Mouse (Mus musculus): ENCODE measurements around the gene Arhgap42. TPM values are rescaled to one million over a fixed set of nuclear protein-coding genes. Genes with fewer than 3 reads are reported as not detected.

The Arhgap42 gene
- polyA plus RNA-seq, 1 experiment from 2014 or later = 36.1 TPM

DNA sequence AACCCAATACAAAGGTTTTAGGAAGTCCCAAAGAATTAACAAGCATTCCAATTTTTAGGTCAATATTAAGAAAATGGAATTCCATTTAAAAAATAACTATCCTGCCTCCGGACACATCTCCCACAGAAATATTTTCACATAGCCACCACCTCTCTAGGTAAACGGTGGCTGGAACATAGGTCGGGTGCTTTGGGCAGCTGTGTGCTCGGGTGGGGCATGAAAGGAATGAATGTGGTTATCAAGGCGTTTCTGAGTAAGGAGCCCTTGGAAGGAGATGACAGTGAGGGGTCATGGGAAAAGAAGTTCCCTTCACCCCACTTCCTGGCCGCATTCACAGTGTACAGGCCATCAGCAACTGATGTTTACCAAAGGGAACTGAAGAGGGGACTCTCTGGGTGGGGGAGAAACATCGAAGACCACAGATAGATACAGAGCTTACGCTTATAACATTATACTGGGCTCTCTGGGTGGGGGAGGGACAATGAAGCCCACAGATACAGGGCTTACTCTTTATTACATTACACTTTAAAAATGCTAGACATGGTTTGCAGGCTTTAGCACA is 38.0 kb downstream of the Arhgap42 start:
- no peak overlapping the region for H3K27ac ChIP-seq
- 45% methylated on average over 8 of the region's 8 CpGs for WGBS
- no peak overlapping the region for H3K4me3 ChIP-seq (replicated peaks)
- no peak overlapping the region for H3K9ac ChIP-seq
- ATAC-seq (ENCODE audit: insufficient read depth, low FRiP score, low read depth) = no peak; the same call in 1 of the 2 replicates
- H3K27me3 ChIP-seq (replicated peaks) = no peaks in the 10 kb centered on the region
- no peaks in the 10 kb centered on the region for H3K9me3 ChIP-seq
- H3K4me2 ChIP-seq = no peak overlapping the region
- H3K36me3 ChIP-seq = no peaks in the 10 kb centered on the region
- peaks cover 12% of the 10 kb centered on the region; the same call in 1 of the 2 replicates for H3K4me1 ChIP-seq

DNA sequence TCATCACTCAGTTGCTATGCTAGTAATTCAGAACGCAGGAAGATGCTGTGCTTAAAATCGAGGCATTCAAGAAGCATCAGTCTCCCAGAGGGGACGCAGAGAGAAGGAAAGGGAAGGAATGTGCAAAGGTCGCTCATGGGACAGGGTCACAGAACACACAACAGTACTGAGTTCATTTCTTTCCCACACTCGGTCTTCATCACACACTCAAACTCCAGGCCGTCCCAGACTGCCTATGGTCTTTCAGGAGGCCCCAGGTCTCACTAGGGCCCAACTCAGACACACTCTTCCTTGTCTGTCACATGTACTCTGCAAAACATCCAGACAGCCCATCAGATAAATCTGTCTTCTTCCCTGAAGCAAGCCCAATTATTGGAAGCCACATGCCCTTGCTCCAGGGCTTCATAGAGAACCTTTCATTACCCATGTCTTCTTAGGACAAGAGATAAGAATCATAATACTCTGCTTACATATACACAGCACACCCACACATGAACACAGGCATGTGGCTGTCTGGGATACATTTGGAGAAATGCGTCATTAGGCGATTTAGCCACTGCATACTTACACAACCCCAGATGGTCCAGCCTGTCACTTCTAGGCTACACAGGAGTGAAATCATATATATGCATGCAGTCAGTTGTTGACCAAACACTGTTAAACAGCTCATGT is 39.6 kb downstream of the Arhgap42 start:
- 0 out of 2 replicates have a peak, but pooled peaks have one; percentile 27 for ATAC-seq (ENCODE audit: insufficient read depth, low FRiP score, low read depth)
- H3K9me3 ChIP-seq = no peaks in the 10 kb centered on the region
- H3K36me3 ChIP-seq = no peaks in the 10 kb centered on the region
- H3K4me2 ChIP-seq = no peak overlapping the region
- peaks cover 12% of the 10 kb centered on the region; the same call in 1 of the 2 replicates for H3K4me1 ChIP-seq
- WGBS = 38% methylated on average over 8 of the region's 8 CpGs
- no peak overlapping the region for H3K9ac ChIP-seq
- H3K27me3 ChIP-seq (replicated peaks) = no peaks in the 10 kb centered on the region
- H3K27ac ChIP-seq = no peak overlapping the region; the same call in 1 of the 2 replicates
- H3K4me3 ChIP-seq (replicated peaks) = no peak overlapping the region

DNA sequence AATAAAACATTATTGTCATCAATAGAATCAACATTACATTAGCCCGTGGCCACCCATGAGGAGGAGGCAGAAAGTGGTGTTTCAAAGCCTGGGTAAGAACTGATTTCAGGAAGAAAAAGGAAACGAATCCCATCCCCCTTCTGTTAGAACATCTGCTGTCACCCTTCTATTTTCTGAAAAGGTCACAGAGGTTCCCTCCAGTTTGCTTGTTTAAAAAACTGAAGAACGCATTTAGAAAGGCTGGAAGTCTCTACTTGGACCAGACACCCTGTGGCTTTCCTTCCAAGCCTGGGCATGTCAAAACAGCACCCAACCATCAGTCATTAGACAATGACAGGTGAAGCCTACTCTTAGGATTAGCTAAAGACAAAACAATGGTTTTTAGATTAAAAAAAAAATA is 40.3 kb downstream of the Arhgap42 start:
- Histone ChIP-seq H3K4me3 (replicated peaks) (no peak overlapping the region), H3K36me3 (no peaks in the 10 kb centered on the region), H3K27ac (no peak overlapping the region), H3K9me3 (no peaks in the 10 kb centered on the region), H3K27me3 (replicated peaks) (no peaks in the 10 kb centered on the region), H3K4me2 (no peak overlapping the region), H3K4me1 (peaks cover 12% of the 10 kb centered on the region; the same call in 1 of the 2 replicates), H3K9ac (no peak overlapping the region)
- no peak for ATAC-seq (ENCODE audit: insufficient read depth, low FRiP score, low read depth)
- WGBS = 24% methylated on average over 3 of the region's 3 CpGs

DNA sequence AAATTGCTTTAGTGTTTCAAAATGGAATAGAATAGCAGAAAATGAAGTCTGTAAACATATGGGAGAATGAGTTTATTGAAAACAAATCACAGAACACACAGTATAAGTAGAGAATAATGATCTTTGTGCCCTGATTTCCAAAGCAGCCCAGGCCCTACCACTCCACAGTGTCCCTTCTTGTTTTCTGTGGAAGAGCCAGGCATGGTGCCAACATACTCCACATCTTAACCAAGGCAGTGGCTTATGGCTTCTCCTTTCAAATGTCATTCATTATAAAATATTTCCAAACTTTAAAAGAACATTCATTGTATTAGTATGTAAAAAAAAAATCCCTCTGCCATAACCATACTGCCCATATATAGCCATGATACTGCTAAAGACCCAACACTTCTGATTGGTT is 42.9 kb downstream of the Arhgap42 start:
- H3K9ac ChIP-seq = no peak overlapping the region
- no peak for ATAC-seq (ENCODE audit: insufficient read depth, low FRiP score, low read depth)
- peaks cover 11% of the 10 kb centered on the region; the same call in 1 of the 2 replicates for H3K4me1 ChIP-seq
- H3K9me3 ChIP-seq = no peaks in the 10 kb centered on the region
- no peaks in the 10 kb centered on the region for H3K27me3 ChIP-seq (replicated peaks)
- no peaks in the 10 kb centered on the region for H3K36me3 ChIP-seq
- H3K4me2 ChIP-seq = no peak overlapping the region
- no peak overlapping the region for H3K27ac ChIP-seq
- H3K4me3 ChIP-seq (replicated peaks) = no peak overlapping the region

DNA sequence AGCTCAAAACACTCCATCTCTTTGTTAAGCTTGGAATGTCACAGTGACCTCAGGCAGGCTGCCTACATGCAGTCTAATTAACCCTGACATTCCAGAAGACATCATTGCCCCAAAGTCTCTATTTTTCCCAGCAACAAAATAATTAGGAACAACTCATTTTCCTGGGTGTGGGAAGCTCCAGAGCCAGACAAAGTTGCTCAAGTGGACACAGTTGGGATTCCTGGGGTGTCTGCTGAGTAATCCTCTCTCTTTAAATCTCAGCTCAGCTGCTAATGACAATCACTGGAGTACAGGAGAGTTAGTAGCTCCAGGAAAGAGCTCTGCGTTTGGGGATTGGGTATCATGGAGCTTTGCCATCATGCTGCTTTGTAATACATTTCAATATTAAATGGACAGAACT is 44.4 kb downstream of the Arhgap42 start:
- H3K27me3 ChIP-seq (replicated peaks) = no peaks in the 10 kb centered on the region
- H3K4me3 ChIP-seq (replicated peaks) = no peak overlapping the region
- ATAC-seq (ENCODE audit: insufficient read depth, low FRiP score, low read depth) = no peak
- H3K27ac ChIP-seq = no peak overlapping the region
- no peaks in the 10 kb centered on the region for H3K9me3 ChIP-seq
- 75% methylated on average over 1 of the region's 1 CpGs for WGBS
- H3K4me2 ChIP-seq = no peak overlapping the region
- no peak overlapping the region for H3K9ac ChIP-seq
- H3K4me1 ChIP-seq = peaks cover 8% of the 10 kb centered on the region; the same call in 1 of the 2 replicates
- no peaks in the 10 kb centered on the region for H3K36me3 ChIP-seq

DNA sequence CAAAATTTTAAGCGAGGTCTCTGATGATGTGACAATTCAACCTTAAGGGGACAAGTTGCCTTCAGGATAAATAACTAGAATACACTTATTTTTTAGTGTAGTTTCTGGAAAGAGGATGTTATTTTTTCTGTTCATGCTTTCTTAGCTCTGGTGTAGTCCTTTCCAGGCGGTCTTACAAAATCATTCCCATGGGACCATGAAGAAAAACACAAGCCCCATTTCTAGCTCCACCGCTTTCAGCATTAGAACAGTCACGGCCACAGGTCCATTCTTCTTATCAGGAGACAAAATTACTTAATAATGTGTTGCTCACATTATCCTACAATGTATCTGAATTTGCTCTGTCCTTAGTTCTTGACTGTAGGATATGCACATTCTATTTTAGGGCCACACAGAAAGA is 46.2 kb downstream of the Arhgap42 start:
- H3K4me1 ChIP-seq = no peaks in the 10 kb centered on the region; the same call in 1 of the 2 replicates
- 85% methylated on average over 4 of the region's 4 CpGs for WGBS

DNA sequence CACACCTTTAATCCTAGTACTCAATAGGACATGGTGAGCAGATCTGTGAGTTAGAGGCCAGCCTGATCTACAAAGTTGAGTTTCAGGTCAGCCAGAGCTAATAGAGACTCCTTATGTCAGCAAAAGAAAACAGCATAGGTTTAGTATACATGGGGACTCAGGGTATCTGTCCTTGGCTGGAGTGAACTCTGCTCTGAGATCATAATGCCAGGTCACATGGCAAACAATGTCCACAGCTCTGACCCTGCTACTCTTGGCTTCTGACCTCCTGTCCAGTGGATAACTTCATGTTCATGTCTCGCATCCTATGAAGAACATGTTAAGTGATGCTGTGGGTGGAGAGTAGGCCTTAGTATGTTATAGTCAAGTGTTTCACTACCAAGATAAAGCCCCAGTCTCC is 48.1 kb downstream of the Arhgap42 start:
- WGBS = 93% methylated on average over 1 of the region's 1 CpGs
- Histone ChIP-seq H3K36me3 (no peaks in the 10 kb centered on the region), H3K9me3 (no peaks in the 10 kb centered on the region), H3K27me3 (replicated peaks) (no peaks in the 10 kb centered on the region), H3K4me1 (no peaks in the 10 kb centered on the region; the same call in 1 of the 2 replicates), H3K4me2 (no peak overlapping the region), H3K27ac (no peak overlapping the region), H3K4me3 (replicated peaks) (no peak overlapping the region), H3K9ac (no peak overlapping the region)
- ATAC-seq (ENCODE audit: insufficient read depth, low FRiP score, low read depth) = no peak

More for the DNA sequence above, 46.2 kb downstream of the Arhgap42 start:
- H3K4me3 ChIP-seq (replicated peaks) = no peak overlapping the region
- no peaks in the 10 kb centered on the region for H3K36me3 ChIP-seq
- no peaks in the 10 kb centered on the region for H3K27me3 ChIP-seq (replicated peaks)
- H3K9ac ChIP-seq = no peak overlapping the region
- H3K27ac ChIP-seq = no peak overlapping the region
- ATAC-seq (ENCODE audit: insufficient read depth, low FRiP score, low read depth) = no peak
- H3K9me3 ChIP-seq = no peaks in the 10 kb centered on the region
- no peak overlapping the region for H3K4me2 ChIP-seq

DNA sequence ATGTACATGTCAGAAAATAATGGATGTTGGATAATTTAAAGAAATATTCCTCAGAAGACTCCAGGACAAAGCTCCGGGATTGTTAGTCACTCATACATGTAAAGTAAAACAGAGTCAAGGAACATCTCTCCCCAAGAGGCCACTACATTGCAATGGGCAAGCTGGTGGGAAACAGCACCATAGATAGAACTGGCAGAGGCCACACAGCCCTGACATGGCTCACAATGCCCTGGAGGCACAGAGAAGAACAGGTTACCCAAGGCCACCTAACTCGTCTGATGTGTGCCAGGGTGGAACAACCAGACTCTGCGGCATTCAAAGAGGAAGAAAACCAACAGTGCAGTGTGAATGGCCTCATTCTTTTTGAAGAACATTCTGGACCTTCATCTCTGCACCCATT is 50.7 kb downstream of the Arhgap42 start:
- WGBS = 83% methylated on average over 3 of the region's 3 CpGs
- H3K27me3 ChIP-seq (replicated peaks) = no peaks in the 10 kb centered on the region
- H3K36me3 ChIP-seq = no peaks in the 10 kb centered on the region
- ATAC-seq (ENCODE audit: insufficient read depth, low FRiP score, low read depth) = no peak
- H3K9ac ChIP-seq = no peak overlapping the region
- H3K4me1 ChIP-seq = no peaks in the 10 kb centered on the region; the same call in 1 of the 2 replicates
- no peak overlapping the region for H3K4me3 ChIP-seq (replicated peaks)
- H3K9me3 ChIP-seq = no peaks in the 10 kb centered on the region
- H3K27ac ChIP-seq = peak overlapping the region; percentile 40; the same call in 1 of the 2 replicates
- no peak overlapping the region for H3K4me2 ChIP-seq

DNA sequence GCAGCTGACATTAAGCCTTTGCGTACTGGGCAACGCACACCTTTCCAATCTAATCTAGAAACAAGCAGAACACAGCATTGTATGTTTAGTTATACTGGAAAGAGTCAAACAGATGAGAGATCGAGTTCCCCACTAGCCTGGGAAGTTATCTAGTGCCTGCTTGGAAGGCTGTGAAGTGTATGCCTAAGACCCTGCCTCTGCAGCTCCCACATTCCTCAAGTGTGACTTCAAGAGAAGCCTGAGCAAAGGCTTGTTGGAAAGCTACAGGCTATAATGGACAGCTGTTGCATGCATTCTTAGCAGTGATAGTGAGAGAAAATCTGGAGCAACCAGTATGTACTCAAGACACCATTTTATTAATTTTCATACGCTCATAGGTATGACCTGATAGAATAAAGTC is 61.2 kb downstream of the Arhgap42 start:
- WGBS = 69% methylated on average over 4 of the region's 4 CpGs

DNA sequence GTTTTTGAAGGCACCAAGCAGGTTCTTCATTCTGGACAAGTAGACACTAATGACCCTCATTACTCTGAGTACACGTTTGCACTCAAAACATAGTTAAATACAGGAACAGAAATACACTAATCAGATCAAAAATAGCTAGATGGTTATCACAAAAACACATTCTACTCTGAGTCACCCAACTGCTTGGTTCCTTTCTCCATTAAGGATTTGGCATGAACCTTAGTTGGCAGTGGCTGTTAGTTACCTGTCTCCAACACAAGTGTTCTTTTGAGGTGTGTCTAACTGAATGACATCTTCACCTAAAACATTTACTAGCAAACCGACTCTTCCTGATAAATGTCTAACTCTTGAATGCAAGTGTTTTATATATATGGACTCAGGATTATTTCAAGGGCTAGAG is 64.0 kb downstream of the Arhgap42 start:
- WGBS = 66% methylated on average over 2 of the region's 2 CpGs
- H3K9me3 ChIP-seq = no peaks in the 10 kb centered on the region
- no peak overlapping the region for H3K27ac ChIP-seq
- ATAC-seq (ENCODE audit: insufficient read depth, low FRiP score, low read depth) = no peak
- 0 out of 2 replicates have a peak, but pooled peaks cover 4% of the 10 kb centered on the region for H3K4me1 ChIP-seq
- H3K4me3 ChIP-seq (replicated peaks) = no peak overlapping the region
- H3K27me3 ChIP-seq (replicated peaks) = no peaks in the 10 kb centered on the region
- 0 out of 2 replicates have a peak, but pooled peaks cover 5% of the 10 kb centered on the region for H3K36me3 ChIP-seq
- H3K4me2 ChIP-seq = no peak overlapping the region
- no peak overlapping the region for H3K9ac ChIP-seq

More for the DNA sequence above, 61.2 kb downstream of the Arhgap42 start:
- Histone ChIP-seq H3K4me1 (no peaks in the 10 kb centered on the region), H3K4me3 (replicated peaks) (no peak overlapping the region), H3K9ac (no peak overlapping the region), H3K27ac (no peak overlapping the region), H3K4me2 (no peak overlapping the region), H3K36me3 (0 out of 2 replicates have a peak, but pooled peaks cover 5% of the 10 kb centered on the region), H3K9me3 (no peaks in the 10 kb centered on the region), H3K27me3 (replicated peaks) (no peaks in the 10 kb centered on the region)
- ATAC-seq (ENCODE audit: insufficient read depth, low FRiP score, low read depth) = no peak

DNA sequence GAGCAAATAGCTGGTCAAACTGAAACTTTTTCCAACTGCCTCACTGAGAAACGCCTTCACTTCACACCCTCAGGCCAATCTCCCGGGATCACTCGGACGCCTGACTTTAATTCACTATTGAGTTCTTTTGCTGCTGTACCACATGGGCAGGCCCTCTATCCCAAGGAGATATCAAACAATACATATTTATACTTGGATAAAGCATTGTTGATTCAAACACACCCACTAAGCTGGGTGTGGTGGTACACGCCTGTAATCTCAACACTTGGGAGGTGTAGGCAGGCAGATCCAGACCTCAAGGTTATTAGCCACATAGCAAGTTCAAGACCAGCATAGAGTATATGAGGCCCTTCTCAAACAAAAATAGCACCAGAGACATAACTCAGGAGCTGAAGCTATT is 64.7 kb downstream of the Arhgap42 start:
- Histone ChIP-seq H3K9ac (no peak overlapping the region), H3K4me2 (no peak overlapping the region), H3K4me1 (0 out of 2 replicates have a peak, but pooled peaks cover 4% of the 10 kb centered on the region), H3K27me3 (replicated peaks) (no peaks in the 10 kb centered on the region), H3K27ac (0 out of 2 replicates have a peak overlapping the region, but pooled peaks have one; percentile 31), H3K9me3 (no peaks in the 10 kb centered on the region), H3K4me3 (replicated peaks) (no peak overlapping the region), H3K36me3 (0 out of 2 replicates have a peak, but pooled peaks cover 5% of the 10 kb centered on the region)
- peak; percentile 90 for ATAC-seq (ENCODE audit: insufficient read depth, low FRiP score, low read depth)
- 70% methylated on average over 5 of the region's 5 CpGs for WGBS

DNA sequence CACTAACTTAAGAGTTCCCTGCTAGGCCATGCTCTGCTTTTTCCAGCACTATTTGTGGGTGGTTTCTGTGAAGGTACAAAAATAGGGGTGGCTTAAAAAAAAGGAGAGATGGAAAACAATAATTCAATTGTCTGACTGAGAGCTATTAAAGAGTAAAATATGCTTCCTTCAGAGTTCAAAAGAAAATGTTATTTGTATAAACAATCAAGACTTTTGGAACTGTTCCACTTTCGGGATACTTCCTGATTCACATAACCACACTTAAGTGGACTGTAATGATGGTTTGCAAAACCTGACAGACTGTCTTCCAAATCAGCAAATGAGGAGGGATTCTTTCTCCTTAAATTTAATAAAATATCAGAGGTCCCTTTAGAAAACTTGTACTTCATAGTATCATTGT is 65.8 kb downstream of the Arhgap42 start:
- H3K9me3 ChIP-seq = no peaks in the 10 kb centered on the region
- H3K9ac ChIP-seq = no peak overlapping the region
- WGBS = 33% methylated on average over 1 of the region's 1 CpGs
- no peak overlapping the region for H3K4me3 ChIP-seq (replicated peaks)
- H3K4me2 ChIP-seq = no peak overlapping the region
- no peaks in the 10 kb centered on the region for H3K27me3 ChIP-seq (replicated peaks)
- 0 out of 2 replicates have a peak, but pooled peaks cover 4% of the 10 kb centered on the region for H3K4me1 ChIP-seq
- no peak overlapping the region; the same call in 1 of the 2 replicates for H3K27ac ChIP-seq
- H3K36me3 ChIP-seq = no peaks in the 10 kb centered on the region
- no peak for ATAC-seq (ENCODE audit: insufficient read depth, low FRiP score, low read depth)
